Mouse (Mus musculus) heart, embryonic 16.5 days (tissue): ENCODE measurements around the gene Sirt6. TPM values are rescaled to one million over a fixed set of nuclear protein-coding genes. Genes with fewer than 3 reads are reported as not detected.
"Not testable (repeated sequence)": the region's sequence is repeated elsewhere in the genome, so short reads cannot be mapped to it uniquely, and the experiment has no call there.

Source experiments
- ATAC-seq: fragments of 200-750 bp; cut with Nextera tagmentation; replicated peaks from 2 replicates; pipeline ENCODE4 v1.8.0; 2017; ENCODE audit warnings: moderate number of reproducible peaks; ENCODE audit not compliant: insufficient read depth, low FRiP score; ENCODE audit errors: extremely low read depth
- H3K27ac ChIP-seq: fragments of 300-500 bp; sonication (generic); 2 replicates; pipeline ENCODE4 v1.5.1; 2014; ENCODE audit warnings: mild to moderate bottlenecking, low read length, control low read depth, moderate library complexity
- H3K27me3 ChIP-seq: fragments of 300-500 bp; sonication (generic); 2 replicates; pipeline ENCODE4 v1.6.1; 2014; ENCODE audit warnings: low read length, mixed read lengths; ENCODE audit not compliant: control insufficient read depth, insufficient read depth
- H3K36me3 ChIP-seq: fragments of 300-500 bp; sonication (generic); 2 replicates; pipeline ENCODE4 v1.6.1; 2014; ENCODE audit not compliant: control insufficient read depth, insufficient read depth
- H3K4me1 ChIP-seq: fragments of 300-500 bp; sonication (generic); 2 replicates; pipeline ENCODE4 v1.6.1; 2014; ENCODE audit warnings: low read length, mixed read lengths; ENCODE audit not compliant: control insufficient read depth, insufficient read depth
- H3K4me2 ChIP-seq: fragments of 300-500 bp; sonication (generic); 2 replicates; pipeline ENCODE4 v1.6.1; 2014; ENCODE audit warnings: low read depth, mild to moderate bottlenecking, control low read depth, low read length
- H3K4me3 ChIP-seq: fragments of 300-500 bp; sonication (generic); 2 replicates; pipeline ENCODE4 v1.5.1; 2014; ENCODE audit warnings: mild to moderate bottlenecking, control low read depth, low read length
- H3K9ac ChIP-seq: fragments of 300-500 bp; sonication (generic); 2 replicates; pipeline ENCODE4 v1.6.1; 2014; ENCODE audit warnings: low read length, control low read depth
- H3K9me3 ChIP-seq: fragments of 300-500 bp; sonication (generic); replicated peaks from 2 replicates; pipeline ENCODE4 v1.6.1; 2016; ENCODE audit warnings: low read length; ENCODE audit not compliant: control insufficient read depth
- WGBS: fragments of 180-500 bp; shearing (Covaris S2); extraction: QIAGEN DNeasy Blood & Tissue Kit; methylation state at CpG from one replicate; pipeline ENCODE4 v1.1.7; 2014; 5-methylcytosine and 5-hydroxymethylcytosine counted together
- polyA plus RNA-seq: library from polyadenylated mRNA; unstranded; fragments of >200 nt; fragmentation: Nextera tagmentation; extraction: Ambion mirVana; gene quantifications from 2 replicates; pipeline ENCODE4 v1.2.1, GENCODE M21; 2015

Sirt6 gene
- polyA plus RNA-seq, result 22.9 and 26.0 TPM in 2 replicates

DNA sequence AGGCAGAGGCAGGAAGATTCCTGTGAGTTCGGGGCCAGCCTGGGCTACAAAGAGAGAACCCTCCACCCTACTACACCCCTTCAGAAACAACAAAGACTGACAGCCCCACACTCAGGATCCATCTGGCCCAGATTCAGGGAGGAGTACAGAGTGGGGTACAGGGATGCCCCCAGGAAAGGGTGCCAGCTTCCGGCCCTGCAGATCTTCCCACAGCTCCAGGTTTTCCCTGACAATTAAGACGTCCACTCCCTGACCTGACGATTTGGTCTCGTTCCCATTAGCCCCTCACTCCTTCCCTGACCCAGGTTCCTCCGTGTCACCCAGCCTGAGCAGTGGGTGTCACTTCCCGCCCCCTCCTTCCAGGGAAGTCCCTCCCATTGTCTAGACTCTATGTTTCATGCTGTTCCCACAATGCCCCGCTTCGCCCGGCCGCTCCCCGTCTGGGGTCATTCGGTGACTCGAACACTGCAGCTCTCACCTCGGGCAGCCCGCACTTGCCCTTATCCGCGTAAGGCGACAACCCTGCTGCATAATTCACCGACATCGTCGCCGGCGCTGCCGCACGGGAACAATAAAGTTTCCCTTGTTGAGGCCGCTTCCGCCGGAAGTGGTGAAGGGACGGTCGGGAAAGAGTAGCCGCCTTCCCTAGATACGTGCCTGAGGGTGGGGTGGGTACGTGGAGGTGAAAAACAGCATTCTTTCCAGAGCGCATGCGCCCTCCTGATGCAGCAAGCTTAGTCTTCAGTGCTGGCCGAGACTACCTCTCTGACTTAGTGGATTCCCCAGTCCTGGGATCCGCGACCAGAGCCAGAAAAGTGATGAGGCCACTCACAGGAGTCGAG lies at the start of gene Sirt6:
Gene Sirt6 (minus strand): TSS at position 804 of the 842 bp plus-strand sequence.
- WGBS, result 4% methylated on average over 40 of the region's 40 CpGs
- ATAC-seq, result peak; percentile 90
- peaks cover 15% of the 10 kb centered on the region for H3K36me3 ChIP-seq

DNA sequence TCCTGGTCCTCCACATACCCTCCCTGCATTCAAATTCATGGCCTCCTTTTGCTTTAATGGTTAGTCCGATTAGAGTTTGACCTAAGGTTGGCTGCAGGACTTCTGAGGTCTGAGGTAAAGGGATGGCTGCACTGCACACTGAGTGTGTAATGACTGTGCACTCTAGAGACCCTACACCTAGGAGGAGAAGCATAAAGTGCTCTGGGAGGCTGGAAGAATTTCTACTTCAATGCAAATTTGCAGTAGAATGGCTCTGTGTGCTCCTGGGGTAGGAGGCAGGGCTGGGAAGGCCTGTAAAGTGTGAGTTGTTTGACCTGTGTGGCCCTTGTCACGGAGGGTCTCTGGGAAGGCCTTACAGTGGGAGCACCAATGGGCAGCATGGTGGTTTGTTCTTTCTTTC lies 28.6 kb upstream of the Sirt6 start:
- 98% methylated on average over 2 of the region's 2 CpGs for WGBS
- no peak overlapping the region for H3K9ac ChIP-seq
- ATAC-seq, result no peak
- no peak overlapping the region for H3K27ac ChIP-seq
- H3K4me2 ChIP-seq, result no peak overlapping the region
- H3K4me3 ChIP-seq, result no peak overlapping the region
- H3K36me3 ChIP-seq, result peaks cover 37% of the 10 kb centered on the region
- H3K27me3 ChIP-seq, result no peaks in the 10 kb centered on the region
- H3K4me1 ChIP-seq, result no peaks in the 10 kb centered on the region
- H3K9me3 ChIP-seq, result peaks cover 27% of the 10 kb centered on the region

More for the DNA sequence above, at the start of gene Sirt6:
- Histone ChIP-seq H3K9me3 (no peaks in the 10 kb centered on the region), H3K4me3 (peak within 1 kb of the TSS; percentile 90), H3K27ac (peak within 1 kb of the TSS; percentile 93), H3K27me3 (no peaks in the 10 kb centered on the region), H3K9ac (peak within 1 kb of the TSS; percentile 91), H3K4me2 (peak within 1 kb of the TSS; percentile 96), H3K4me1 (peaks cover 12% of the 10 kb centered on the region)

DNA sequence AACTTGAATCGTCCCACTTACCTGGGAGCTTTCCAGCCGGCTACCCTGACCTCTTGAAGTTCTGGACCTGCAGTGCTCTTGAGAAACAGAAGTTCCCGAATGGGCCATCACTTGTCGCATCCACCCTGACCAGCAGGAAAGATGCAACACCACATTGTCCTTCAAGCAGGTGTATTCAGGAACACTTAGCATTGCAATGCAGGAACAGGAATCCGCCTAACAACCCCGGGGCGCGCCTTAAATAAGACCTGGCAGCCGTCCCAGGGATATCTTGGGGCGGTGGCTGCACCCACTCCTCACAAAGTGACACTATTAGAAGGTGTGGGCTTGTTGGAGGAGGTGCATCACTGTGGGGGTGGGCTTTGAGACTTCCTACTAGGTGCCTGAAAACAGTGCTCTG lies 27.6 kb upstream of the Sirt6 start:
- Histone ChIP-seq H3K9me3 (peaks cover 29% of the 10 kb centered on the region), H3K9ac (no peak overlapping the region), H3K36me3 (peaks cover 44% of the 10 kb centered on the region), H3K27ac (no peak overlapping the region), H3K27me3 (no peaks in the 10 kb centered on the region), H3K4me2 (no peak overlapping the region), H3K4me1 (peaks cover 2% of the 10 kb centered on the region; the same call in 1 of the 2 replicates), H3K4me3 (no peak overlapping the region)
- ATAC-seq, result no peak
- WGBS, result 93% methylated on average over 10 of the region's 10 CpGs

DNA sequence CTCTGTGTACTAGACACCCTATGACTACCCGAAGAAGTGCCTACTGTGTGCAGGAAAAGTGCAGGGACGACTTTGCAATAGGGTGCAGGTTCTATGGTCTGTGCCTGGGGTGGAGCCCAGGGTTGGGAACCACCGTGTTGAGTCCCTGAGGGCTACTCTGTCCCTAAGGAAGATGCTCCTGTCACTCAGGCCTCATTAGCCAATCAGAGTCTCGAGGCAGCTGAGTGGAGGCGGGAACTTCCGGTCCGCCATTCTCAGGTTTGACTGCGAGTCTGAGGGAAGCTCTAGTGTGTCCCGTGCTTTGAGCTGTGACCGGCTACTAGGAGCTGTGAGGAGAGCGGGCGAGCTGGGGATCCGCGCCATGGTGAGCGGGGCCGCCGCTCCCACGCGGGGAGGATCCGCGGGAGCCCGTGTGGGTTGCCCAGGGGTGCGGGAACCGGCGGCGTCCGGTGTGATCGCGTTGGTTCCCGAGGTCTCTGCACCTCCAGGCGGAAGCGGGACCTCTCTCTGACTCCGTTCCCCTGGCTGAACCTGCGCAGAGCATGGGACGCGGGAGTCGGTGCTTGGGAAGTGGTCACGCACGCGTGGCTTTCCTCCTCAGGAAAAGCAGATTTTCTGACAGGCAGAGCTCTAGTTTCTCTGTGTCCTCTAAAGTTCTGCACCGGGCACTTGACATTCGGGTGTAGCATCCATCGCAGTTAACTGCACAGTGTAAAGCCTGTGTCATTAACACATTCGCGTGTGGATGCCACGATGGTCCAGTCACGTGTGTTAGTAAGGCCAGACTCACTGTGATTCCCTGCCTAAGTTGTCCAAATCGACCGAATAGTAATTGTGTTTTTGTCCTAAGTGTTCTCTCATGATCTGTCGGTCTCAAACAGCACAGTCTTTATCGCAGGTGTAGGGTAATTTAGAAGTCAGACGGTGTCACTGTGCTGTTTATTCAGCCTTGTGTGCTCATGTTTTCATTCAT lies 21.5 kb upstream of the Sirt6 start, which contains the start of gene Gm10778:
Gene Gm10778 (plus strand): TSS at position 257 of the 973 bp plus-strand sequence.
- Histone ChIP-seq H3K27ac (peak within 1 kb of the TSS; percentile 77), H3K9ac (peak within 1 kb of the TSS; percentile 80), H3K36me3 (peaks cover 12% of the 10 kb centered on the region; the same call in 1 of the 2 replicates), H3K4me3 (peak within 1 kb of the TSS; percentile 64), H3K4me2 (peak within 1 kb of the TSS; percentile 71)
- 2% methylated on average over 32 of the region's 52 CpGs for WGBS
- H3K4me1 ChIP-seq, H3K27me3 ChIP-seq, H3K9me3 ChIP-seq: not testable (repeated sequence)
- ATAC-seq, result peak; percentile 93

DNA sequence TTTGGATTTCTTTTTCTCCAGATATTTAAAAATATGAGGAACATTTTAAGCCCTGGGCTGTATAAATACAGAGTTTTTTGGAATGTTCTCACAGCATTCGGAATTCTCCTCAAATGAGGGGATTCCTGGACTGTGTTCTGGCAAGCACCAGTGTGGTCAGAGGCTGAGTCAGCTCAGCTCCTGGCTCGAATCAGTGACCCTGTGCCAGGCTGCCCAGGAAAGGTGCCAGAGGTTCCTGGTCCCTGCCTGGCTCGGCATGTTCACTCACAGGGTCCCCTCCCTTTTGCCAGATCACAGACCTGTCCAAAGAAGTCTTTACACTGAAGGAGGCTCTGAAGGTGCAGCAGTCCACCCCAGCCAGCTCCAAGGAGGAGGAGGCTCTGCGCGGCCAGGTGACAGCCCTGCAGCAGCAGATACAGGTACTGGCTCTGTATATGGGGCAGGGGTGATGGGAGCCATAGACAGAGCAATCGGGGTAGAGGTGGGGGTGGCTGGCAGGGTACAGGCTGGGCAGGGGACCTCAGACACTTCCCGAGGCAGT lies 18.5 kb upstream of the Sirt6 start:
- Histone ChIP-seq H3K9me3 (peaks cover 3% of the 10 kb centered on the region; the same call in 1 of the 2 replicates), H3K4me3 (no peak overlapping the region), H3K4me2 (no peak overlapping the region), H3K4me1 (peaks cover 22% of the 10 kb centered on the region), H3K36me3 (peaks cover 7% of the 10 kb centered on the region; the same call in 1 of the 2 replicates), H3K27me3 (no peaks in the 10 kb centered on the region), H3K27ac (no peak overlapping the region), H3K9ac (no peak overlapping the region)
- ATAC-seq, result no peak
- 68% methylated on average over 7 of the region's 7 CpGs for WGBS

DNA sequence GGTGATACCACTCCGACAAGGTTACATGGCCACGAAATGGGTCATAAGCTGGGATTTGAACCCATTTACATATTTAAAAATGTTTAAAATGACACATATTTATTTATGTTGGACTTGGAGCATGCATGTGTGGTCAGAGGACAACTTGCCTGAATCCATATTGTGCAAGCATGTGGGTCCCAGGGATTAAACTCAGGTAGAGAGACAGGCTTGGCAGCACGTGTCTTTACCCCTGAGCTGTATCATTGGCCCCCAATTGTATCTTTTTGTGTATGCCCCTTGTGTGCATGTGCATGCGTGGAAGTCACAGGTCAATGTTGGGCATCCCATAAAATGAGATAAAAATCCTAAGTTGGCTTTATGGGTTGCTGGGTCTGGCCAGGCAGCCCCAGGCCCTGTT lies 17.8 kb upstream of the Sirt6 start:
- H3K4me3 ChIP-seq, result no peak overlapping the region
- peaks cover 1% of the 10 kb centered on the region; the same call in 1 of the 2 replicates for H3K36me3 ChIP-seq
- no peak overlapping the region for H3K4me2 ChIP-seq
- H3K27me3 ChIP-seq, result no peaks in the 10 kb centered on the region
- WGBS, result 87% methylated on average over 4 of the region's 4 CpGs
- H3K9ac ChIP-seq, result no peak overlapping the region
- H3K4me1 ChIP-seq, result peaks cover 25% of the 10 kb centered on the region
- ATAC-seq, result no peak
- H3K27ac ChIP-seq, result no peak overlapping the region
- no peaks in the 10 kb centered on the region; the same call in 1 of the 2 replicates for H3K9me3 ChIP-seq

DNA sequence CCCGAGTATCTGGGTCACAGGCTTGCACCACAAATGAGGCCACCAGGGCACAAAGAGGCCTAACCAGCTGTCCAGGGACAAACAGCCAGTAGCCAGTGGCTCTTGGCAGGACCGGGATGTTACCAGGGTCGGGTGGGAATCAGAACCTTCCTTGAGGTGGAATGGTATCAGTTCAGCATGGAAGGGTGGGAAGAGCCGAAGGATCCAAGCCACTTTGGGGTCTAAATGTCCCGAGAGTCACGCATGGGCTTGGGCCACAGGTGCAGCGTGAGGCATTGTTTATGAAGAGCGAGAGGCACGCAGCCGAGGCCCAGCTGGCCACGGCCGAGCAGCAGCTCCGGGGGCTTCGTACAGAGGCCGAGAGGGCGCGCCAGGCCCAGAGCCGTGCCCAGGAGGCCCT lies 17.1 kb upstream of the Sirt6 start:
- H3K27me3 ChIP-seq, result no peaks in the 10 kb centered on the region
- WGBS, result 93% methylated on average over 18 of the region's 18 CpGs
- H3K4me2 ChIP-seq, result no peak overlapping the region

DNA sequence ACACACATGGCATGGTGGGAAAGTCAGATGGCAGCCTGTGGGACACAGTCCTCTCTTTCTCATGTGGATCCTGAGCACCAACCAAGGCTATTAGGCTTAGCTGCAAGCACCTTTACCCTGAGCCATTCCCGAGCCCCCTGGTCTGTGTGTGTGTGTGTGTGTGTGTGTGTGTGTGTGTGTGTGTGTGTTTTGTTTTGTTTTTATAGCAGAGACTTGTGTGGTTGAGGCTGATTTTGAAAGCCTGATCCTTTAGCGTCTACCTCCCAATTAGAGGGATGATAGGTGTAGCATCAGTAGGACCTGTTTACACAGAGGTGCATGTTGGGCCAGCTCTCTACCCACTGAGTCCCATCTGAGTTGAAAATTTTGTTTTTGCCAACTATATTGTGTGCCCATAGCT lies 16.6 kb upstream of the Sirt6 start:
- WGBS, result 53% methylated on average over 2 of the region's 2 CpGs
- H3K27ac ChIP-seq, result peak overlapping the region; percentile 99
- no peaks in the 10 kb centered on the region for H3K9me3 ChIP-seq
- H3K9ac ChIP-seq, result peak overlapping the region; percentile 99
- no peaks in the 10 kb centered on the region for H3K36me3 ChIP-seq
- no peaks in the 10 kb centered on the region for H3K27me3 ChIP-seq
- H3K4me2 ChIP-seq, result peak overlapping the region; percentile 84
- peak overlapping the region; percentile 87 for H3K4me3 ChIP-seq
- no peak for ATAC-seq
- H3K4me1 ChIP-seq, result peaks cover 23% of the 10 kb centered on the region

More for the DNA sequence above, 17.1 kb upstream of the Sirt6 start:
- Histone ChIP-seq H3K9me3 (no peaks in the 10 kb centered on the region), H3K4me1 (peaks cover 23% of the 10 kb centered on the region), H3K27ac (no peak overlapping the region), H3K4me3 (no peak overlapping the region), H3K36me3 (no peaks in the 10 kb centered on the region), H3K9ac (no peak overlapping the region)
- ATAC-seq, result no peak
